Mouse (Mus musculus) small intestine, adult 2 months (tissue): ENCODE measurements around the gene Slc24a1. TPM values are rescaled to one million over a fixed set of nuclear protein-coding genes. Genes with fewer than 3 reads are reported as not detected.

Experiments used
- H3K27ac ChIP-seq: fragments of 200-500 bp; 2 replicates; pipeline ENCODE4 v1.5.1; 2012; ENCODE audit warnings: low read depth, low read length, control low read depth, inconsistent platforms; ENCODE audit not compliant: insufficient read depth
- H3K27me3 ChIP-seq: fragments of 200-500 bp; 2 replicates; pipeline ENCODE4 v1.6.1; 2012; ENCODE audit warnings: mild to moderate bottlenecking, moderate library complexity, low read length, inconsistent platforms; ENCODE audit not compliant: control insufficient read depth, insufficient read depth
- H3K36me3 ChIP-seq: fragments of 200-500 bp; 2 replicates; pipeline ENCODE4 v1.6.1; 2012; ENCODE audit warnings: mild to moderate bottlenecking, low read length, control low read depth, inconsistent platforms; ENCODE audit not compliant: control insufficient read depth, insufficient read depth
- H3K4me1 ChIP-seq: fragments of 200-500 bp; 2 replicates; pipeline ENCODE4 v1.6.1; 2012; ENCODE audit warnings: low read length, inconsistent platforms, mixed read lengths; ENCODE audit not compliant: control insufficient read depth, insufficient read depth, insufficient read length
- H3K4me3 ChIP-seq: fragments of 200-500 bp; 2 replicates; pipeline ENCODE4 v1.5.1; 2012; ENCODE audit warnings: low read depth, mild to moderate bottlenecking, control low read depth, inconsistent platforms, low read length, moderate library complexity
- CTCF ChIP-seq: fragments of 200-500 bp; IDR thresholded peaks from 2 replicates; pipeline ENCODE4 v1.5.1; 2012; ENCODE audit warnings: low read depth, mild to moderate bottlenecking, control low read depth, inconsistent platforms, low read length, moderate library complexity, mixed read lengths; ENCODE audit not compliant: insufficient replicate concordance, insufficient read length; ENCODE audit errors: extremely low read depth
- POLR2A ChIP-seq: fragments of 200-500 bp; IDR thresholded peaks from 2 replicates; pipeline ENCODE4 v1.6.1; 2012; ENCODE audit warnings: low read depth, mild to moderate bottlenecking, control low read depth, inconsistent platforms, low read length, moderate library complexity
- WGBS: fragments of 180-500 bp; shearing (Covaris S2); methylation state at CpG from one replicate; pipeline ENCODE4 v1.1.7; 2018; 5-methylcytosine and 5-hydroxymethylcytosine counted together
- polyA plus RNA-seq: library from polyadenylated mRNA; depleted of rRNA; stranded (reverse); fragments of >200 nt; gene quantifications from 2 replicates; pipeline ENCODE4 v1.2.3, GENCODE M21; 2012

Gene Slc24a1
- polyA plus RNA-seq, 1 experiment = not detected

GRCm38 (mm10) chr9:64926201-64926991 lies 25.0 kb downstream of the Slc24a1 start:
- Histone ChIP-seq H3K27me3 (no peaks in the 10 kb centered on the region), H3K36me3 (no peaks in the 10 kb centered on the region), H3K4me3 (no peak overlapping the region), H3K4me1 (no peaks in the 10 kb centered on the region), H3K27ac (no peak overlapping the region)
- TF ChIP-seq CTCF = no peak
- no peak for TF ChIP-seq POLR2A
- 44% methylated on average over 8 of the region's 8 CpGs for WGBS

- H3K4me1 ChIP-seq = no peaks in the 10 kb centered on the region
- no peak for TF ChIP-seq CTCF
- TF ChIP-seq POLR2A = no peak
- no peaks in the 10 kb centered on the region for H3K27me3 ChIP-seq
- WGBS = 78% methylated on average over 5 of the region's 5 CpGs
- H3K27ac ChIP-seq = no peak overlapping the region
- no peaks in the 10 kb centered on the region for H3K36me3 ChIP-seq
- no peak overlapping the region for H3K4me3 ChIP-seq
Measured at GRCm38 (mm10) chr9:64925771-64926170, 25.6 kb downstream of the Slc24a1 start.

DNA sequence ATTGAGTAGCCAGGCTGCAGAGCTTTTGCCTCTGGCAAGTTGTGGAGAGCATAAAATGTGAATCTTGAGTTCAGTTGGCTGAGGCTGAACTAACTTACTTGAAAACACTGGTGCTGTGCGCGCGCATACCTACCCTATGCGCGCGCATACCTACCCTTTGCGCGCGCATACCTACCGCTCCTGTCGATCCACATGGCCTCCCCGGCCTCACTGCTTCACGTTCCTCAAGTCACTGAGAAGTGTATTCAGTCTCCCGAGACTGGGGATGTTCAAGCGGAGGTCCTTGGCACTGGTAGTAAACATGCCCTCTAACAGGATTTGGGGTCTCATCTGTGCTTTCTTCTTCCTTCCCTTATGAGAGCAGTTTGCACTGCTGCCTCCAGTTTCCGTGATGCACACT lies 32.8 kb downstream of the Slc24a1 start:
- H3K4me3 ChIP-seq = peak overlapping the region; percentile 61
- 54% methylated on average over 16 of the region's 16 CpGs for WGBS
- no peak overlapping the region for H3K27ac ChIP-seq
- H3K27me3 ChIP-seq = no peaks in the 10 kb centered on the region
- H3K4me1 ChIP-seq = peaks cover 10% of the 10 kb centered on the region; the same call in 1 of the 2 replicates
- TF ChIP-seq POLR2A (no peak), CTCF (no peak)
- H3K36me3 ChIP-seq = 0 out of 2 replicates have a peak, but pooled peaks cover 1% of the 10 kb centered on the region

- Histone ChIP-seq H3K4me1 (peaks cover 13% of the 10 kb centered on the region; the same call in 1 of the 2 replicates), H3K27ac (no peak overlapping the region), H3K27me3 (no peaks in the 10 kb centered on the region), H3K36me3 (peaks cover 3% of the 10 kb centered on the region), H3K4me3 (no peak overlapping the region)
- TF ChIP-seq CTCF = no peak
- 24% methylated on average over 4 of the region's 4 CpGs for WGBS
Measured at GRCm38 (mm10) chr9:64914629-64915028, 36.8 kb downstream of the Slc24a1 start.

GRCm38 (mm10) chr9:64913973-64914372 lies 37.4 kb downstream of the Slc24a1 start:
- Histone ChIP-seq H3K27ac (no peak overlapping the region), H3K36me3 (peaks cover 3% of the 10 kb centered on the region), H3K27me3 (no peaks in the 10 kb centered on the region), H3K4me3 (no peak overlapping the region), H3K4me1 (peaks cover 13% of the 10 kb centered on the region; the same call in 1 of the 2 replicates)
- no peak for TF ChIP-seq POLR2A
- TF ChIP-seq CTCF = no peak
- 27% methylated on average over 2 of the region's 2 CpGs for WGBS

- Histone ChIP-seq H3K4me1 (peaks cover 13% of the 10 kb centered on the region; the same call in 1 of the 2 replicates), H3K4me3 (no peak overlapping the region), H3K27me3 (no peaks in the 10 kb centered on the region), H3K27ac (peak overlapping the region; percentile 39; the same call in 1 of the 2 replicates), H3K36me3 (peaks cover 3% of the 10 kb centered on the region)
- WGBS = 34% methylated on average over 4 of the region's 4 CpGs
- TF ChIP-seq POLR2A (no peak), CTCF (no peak)
Measured at GRCm38 (mm10) chr9:64913406-64913805, 38.0 kb downstream of the Slc24a1 start.

DNA sequence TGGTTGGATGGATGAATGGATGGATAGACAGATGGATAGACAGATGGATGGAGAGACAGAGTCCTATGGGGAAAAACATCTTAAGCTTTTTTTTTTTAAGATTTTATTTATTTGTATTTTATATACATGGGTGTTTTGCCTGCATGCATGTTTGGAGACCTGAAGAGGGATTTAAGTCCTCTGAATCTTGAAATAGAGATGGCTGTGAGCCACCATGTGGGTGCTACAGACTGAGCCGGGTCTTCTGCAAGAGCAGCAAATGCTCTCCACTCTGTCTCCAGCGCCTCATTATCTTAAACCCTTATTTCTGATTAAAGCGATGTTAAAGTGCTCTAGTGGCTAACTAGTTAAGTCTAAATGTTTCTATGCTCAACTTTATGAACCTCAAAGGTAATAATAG lies 44.0 kb downstream of the Slc24a1 start:
- no peaks in the 10 kb centered on the region for H3K27me3 ChIP-seq
- WGBS = 89% methylated on average over 3 of the region's 3 CpGs
- no peaks in the 10 kb centered on the region for H3K4me1 ChIP-seq
- H3K27ac ChIP-seq = no peak overlapping the region
- no peak overlapping the region for H3K4me3 ChIP-seq
- peaks cover 8% of the 10 kb centered on the region for H3K36me3 ChIP-seq
- TF ChIP-seq CTCF (no peak), POLR2A (no peak)
